Mouse (Mus musculus): ENCODE measurements around the gene Traf6.
A peak's percentile ranks its signal among the peaks of the same experiment; 100 is the strongest.
"Not testable (repeated sequence)": the region's sequence is repeated elsewhere in the genome, so short reads cannot be mapped to it uniquely, and the experiment has no call there.

Gene Traf6

DNA sequence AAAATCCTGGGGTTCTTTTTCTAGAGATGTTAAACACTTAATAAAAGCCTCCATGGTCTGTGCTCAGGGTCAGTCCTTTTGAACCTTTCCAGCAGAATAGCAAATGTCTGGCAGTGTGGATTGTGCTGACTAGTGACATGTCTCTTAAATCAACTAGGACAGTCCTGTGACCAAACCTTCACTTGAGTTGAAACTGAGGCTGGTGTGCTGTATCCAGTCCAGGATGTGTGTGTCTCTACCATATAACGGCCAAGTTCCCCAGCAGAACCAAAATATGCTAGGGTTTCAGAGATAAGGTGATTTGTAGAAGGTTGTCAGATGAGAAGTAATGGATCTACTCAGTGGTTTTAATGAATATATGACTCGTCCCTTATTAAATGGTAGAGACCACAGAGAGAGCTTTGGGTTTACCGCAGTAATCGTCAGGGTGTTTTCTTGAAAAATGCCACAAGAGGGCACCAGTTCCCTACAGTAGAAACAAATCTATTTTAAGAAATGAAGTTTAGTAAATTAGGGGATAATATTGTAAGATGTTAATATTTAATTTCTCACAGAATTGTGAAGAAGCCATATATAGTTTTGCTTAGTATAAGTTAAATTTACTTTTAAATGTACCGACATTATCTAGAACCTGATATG is 15.5 kb downstream of the Traf6 start:
- DNase-seq (ENCODE audit: low read depth, low spot score) = no peak

GRCm38 (mm10) chr2:101695584-101695983 is 17.4 kb downstream of the Traf6 start:
- no peak for DNase-seq (ENCODE audit: low read depth, low spot score)

GRCm38 (mm10) chr2:101699284-101699683 is 21.1 kb downstream of the Traf6 start:
- no peak for DNase-seq (ENCODE audit: low read depth, low spot score)

DNA sequence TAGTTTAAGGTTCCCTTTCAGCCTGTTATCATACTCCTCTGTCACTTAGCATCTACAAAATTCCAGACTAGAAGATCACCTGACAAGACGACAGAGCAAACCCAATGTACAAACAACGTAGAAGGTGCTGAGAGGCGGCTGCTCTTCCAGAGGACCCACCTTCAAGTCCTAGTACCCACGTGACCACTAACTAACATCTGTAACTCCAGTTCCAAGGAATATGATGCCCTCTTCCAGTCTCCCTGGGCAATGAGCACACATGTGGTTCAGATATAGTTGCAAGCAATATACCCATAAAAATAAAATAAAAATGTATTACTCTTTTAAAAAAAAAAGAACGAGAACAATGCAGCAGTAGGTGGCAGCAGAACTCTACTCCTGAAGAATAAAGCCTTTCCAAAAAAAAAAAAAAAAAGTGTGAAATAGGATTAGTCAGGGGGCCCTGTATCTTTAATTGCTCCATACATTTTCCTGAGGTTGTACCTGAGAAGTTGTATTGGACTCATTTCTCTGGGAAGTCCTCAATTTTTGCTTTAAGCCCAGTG is 27.8 kb downstream of the Traf6 start:
- DNase-seq (ENCODE audit: low read depth, low spot score) = no peak

DNA sequence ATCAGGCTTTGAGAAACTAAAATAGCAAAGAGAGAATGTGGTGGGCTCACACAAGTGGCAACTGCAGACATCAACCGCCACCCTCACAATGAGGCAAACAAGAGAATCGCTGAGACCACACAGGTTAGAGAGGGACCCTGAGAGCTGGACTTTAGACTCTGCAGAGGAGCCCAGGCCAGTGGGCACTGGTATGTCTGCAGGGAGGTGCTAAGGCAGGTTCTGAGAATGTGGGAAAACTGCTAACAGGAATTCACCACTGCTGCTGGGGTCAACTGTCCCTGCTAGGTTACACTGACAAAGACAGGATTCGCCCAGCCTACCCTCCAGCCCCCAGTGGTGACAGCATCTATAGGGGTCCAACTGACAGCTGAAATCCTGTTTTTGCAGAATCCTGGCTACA is 33.4 kb downstream of the Traf6 start:
- DNase-seq (ENCODE audit: low read depth, low spot score) = no peak

DNA sequence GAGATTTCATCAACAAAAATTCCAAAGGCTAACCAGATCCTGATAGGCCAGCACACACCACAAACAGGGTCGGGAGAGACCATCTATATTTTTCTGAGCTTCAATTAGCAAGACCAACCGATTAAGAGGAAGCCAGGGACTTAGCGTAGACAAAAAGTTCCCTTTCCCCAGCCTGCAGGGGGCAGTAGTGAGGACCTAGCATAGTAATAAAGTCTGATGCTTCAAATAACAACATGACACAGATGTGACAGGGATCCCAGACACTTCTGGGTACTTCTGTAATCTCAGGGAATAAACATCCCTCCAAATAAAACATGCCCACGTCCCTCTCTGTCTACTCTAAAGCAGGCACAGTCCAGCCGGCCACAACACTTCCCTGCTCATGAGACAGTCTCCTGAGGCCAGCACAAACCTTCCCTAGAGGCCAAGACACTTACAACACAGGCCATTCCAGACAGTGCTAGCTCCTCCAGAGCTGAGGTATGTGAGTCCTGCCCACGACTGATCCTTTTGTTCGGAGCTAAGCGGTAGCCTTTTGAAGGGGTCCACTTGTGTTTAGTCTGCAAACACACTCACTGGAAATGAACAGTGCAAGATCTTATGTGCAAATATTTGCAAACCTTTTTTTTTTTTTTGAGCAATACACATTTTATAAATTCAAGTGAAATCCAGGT is 37.6 kb downstream of the Traf6 start:
- no peak for DNase-seq (ENCODE audit: low read depth, low spot score)

DNA sequence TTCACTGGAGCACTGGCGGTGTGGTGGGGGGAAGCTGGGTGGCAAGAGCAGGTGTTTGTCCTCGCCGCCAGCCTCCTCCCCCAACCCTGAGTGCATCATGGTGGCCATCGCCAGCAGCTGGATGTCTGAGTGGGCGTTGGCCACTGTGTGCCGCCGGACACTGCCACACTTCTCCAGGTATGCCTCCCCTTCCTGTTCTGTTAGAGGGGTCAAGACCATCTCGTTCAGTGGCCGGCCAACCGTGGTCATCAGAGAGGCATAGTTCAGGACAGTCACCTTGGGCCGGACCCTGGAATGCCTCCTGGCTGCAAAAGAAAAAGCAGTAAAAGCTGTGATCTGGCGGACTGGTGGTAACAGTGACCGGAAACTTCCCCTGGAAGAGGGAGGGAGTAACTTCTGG is 38.9 kb downstream of the Traf6 start:
- DNase-seq (ENCODE audit: low read depth, low spot score) = no peak

GRCm38 (mm10) chr2:101721835-101722234 is 43.6 kb downstream of the Traf6 start:
- DNase-seq (ENCODE audit: low read depth, low spot score) = no peak

GRCm38 (mm10) chr2:101722370-101723332 is 44.4 kb downstream of the Traf6 start:
- DNase-seq (ENCODE audit: low read depth, low spot score) = peak; percentile 36

- DNase-seq (ENCODE audit: low read depth, low spot score) = no peak
Measured at GRCm38 (mm10) chr2:101723333-101723881, 45.2 kb downstream of the Traf6 start.

- no peak for DNase-seq (ENCODE audit: low read depth, low spot score)
Measured at GRCm38 (mm10) chr2:101727787-101728186, 49.6 kb downstream of the Traf6 start.

GRCm38 (mm10) chr2:101729472-101729871 is 51.2 kb downstream of the Traf6 start:
- no peak for DNase-seq (ENCODE audit: low read depth, low spot score)

- no peak for DNase-seq (ENCODE audit: low read depth, low spot score)
Measured at GRCm38 (mm10) chr2:101730972-101731371, 52.7 kb downstream of the Traf6 start.

DNA sequence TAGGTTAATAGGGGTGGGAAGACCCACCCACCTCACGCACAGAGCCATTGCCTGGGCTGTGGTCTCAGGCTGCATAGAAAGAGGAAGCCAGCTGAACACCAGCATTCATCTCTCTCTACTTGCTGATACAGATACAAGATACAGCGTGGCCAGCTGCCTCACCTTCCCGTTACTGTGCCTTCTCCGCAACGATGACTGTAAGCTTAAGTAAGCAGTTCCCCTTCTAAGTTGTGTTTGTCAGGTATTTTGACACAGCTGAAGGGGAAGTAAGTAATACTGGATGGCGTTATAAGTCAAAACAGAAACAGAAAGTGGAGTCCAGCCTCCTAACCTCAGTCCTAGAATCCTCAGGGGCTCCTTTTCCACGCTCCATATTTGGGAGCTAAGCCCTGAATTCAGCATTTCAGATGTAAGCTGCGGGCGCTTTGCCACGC is 54.6 kb downstream of the Traf6 start:
- DNase-seq (ENCODE audit: low read depth, low spot score) = no peak

- peak; percentile 25 for DNase-seq (ENCODE audit: low read depth, low spot score)
Measured at GRCm38 (mm10) chr2:101733564-101733963, 55.3 kb downstream of the Traf6 start.

DNA sequence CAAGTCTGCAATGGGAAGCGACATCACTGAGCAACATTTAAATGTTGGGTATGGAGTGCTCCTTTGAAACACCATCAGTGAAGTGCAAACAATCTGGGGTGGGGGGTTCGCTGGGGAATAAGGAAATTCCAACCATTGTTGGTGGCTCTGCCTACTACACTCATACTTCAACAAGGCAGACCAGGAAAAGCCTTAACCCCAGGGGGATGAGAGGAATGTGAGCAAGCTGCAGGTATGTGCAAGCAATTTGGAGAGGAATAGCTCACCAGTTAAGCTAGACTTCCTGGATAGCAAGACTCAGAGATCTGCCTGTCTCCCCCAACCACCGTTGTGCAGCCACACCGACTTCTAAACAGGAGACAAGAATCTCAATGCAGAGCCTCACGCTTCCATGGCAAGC is 61.7 kb downstream of the Traf6 start:
- DNase-seq (ENCODE audit: low read depth, low spot score) = no peak

GRCm38 (mm10) chr2:101741653-101742052 is 63.4 kb downstream of the Traf6 start:
- DNase-seq (ENCODE audit: low read depth, low spot score) = no peak

- no peak for DNase-seq (ENCODE audit: low read depth, low spot score)
Measured at GRCm38 (mm10) chr2:101742072-101742860, 64.0 kb downstream of the Traf6 start.

DNA sequence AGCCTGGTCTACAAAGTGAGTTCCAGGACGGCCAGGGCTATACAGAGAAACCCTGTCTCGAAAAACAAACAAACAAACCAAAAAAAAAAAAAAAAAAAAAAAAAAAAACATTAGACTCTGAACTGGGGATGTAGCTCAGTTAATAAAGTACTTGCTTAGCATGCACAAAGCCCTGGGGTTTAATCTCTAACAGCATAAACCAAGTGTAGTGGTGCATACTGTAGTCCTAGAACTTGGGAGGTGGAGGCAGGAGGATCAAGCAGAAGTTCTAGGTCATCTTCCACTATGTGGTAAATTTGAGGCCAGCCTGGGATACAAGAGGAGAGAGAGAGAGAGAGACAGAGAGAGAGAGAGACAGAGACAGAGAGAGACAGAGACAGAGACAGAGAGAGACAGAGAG is 67.4 kb downstream of the Traf6 start:
- DNase-seq (ENCODE audit: low read depth, low spot score) = not testable (repeated sequence)

DNA sequence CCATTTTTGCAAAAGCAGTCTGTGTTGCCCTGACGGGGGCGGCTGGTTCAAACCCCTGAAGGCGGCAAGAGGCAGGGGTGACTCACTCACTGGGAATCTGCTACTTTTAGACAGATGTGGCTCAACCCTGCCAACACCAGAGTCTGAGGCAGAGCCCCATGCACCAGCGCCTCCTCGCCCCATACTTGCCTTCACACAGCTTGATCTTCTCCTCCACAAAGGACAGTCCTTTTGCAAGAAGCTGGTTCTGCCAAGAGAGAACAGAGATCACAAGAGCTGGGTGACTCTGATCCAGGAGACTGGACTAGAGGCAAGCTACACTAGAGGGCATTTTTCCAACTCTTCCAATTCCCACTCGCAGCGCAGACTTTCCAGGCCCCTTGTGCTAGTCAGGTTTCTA is 68.3 kb downstream of the Traf6 start:
- DNase-seq (ENCODE audit: low read depth, low spot score) = peak; percentile 32
